Mouse (Mus musculus): ENCODE measurements around the gene Coq2. TPM values are rescaled to one million over a fixed set of nuclear protein-coding genes. Genes with fewer than 3 reads are reported as not detected.

The Coq2 gene
- polyA plus RNA-seq, 1 experiment from 2014 or later = 62.2 TPM

DNA sequence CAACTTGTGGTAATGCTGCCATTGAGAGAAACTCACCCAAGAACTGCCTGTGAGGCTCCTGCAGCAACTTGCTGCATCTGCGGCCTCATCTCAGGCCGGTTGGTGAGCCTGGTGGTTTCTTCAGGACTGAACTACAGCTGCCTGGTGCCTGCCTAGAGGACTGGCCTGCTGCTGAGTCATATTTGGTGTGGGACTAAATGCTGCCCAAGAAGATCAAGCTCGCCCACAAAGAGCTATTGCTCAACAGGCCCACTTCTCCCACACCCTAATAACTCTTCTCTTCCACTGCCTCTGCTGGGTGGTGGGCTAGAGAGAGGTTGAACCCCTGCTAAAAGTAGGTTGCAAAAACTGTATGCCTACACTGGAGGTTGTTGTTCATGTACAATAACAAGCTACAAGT lies 27.4 kb upstream of the Coq2 start:
- no peak for DNase-seq (ENCODE audit: low spot score)
- Histone ChIP-seq H3K4me3 (ENCODE audit: low read depth, low read length) (no peak overlapping the region), H3K36me3 (replicated peaks; ENCODE audit: control insufficient read depth, insufficient read depth, low read depth, low read length) (no peaks in the 10 kb centered on the region), H3K4me1 (ENCODE audit: control insufficient read depth, insufficient read depth, low read length) (no peaks in the 10 kb centered on the region), H3K27me3 (ENCODE audit: control insufficient read depth, insufficient read depth, low read length) (no peaks in the 10 kb centered on the region), H3K9ac (replicated peaks; ENCODE audit: low read length) (no peak overlapping the region), H3K27ac (replicated peaks; ENCODE audit: low read depth, low read length) (no peak overlapping the region), H3K9me3 (replicated peaks; ENCODE audit: control insufficient read depth, low read length) (no peaks in the 10 kb centered on the region), H3K4me2 (ENCODE audit: low read depth, low read length) (no peak overlapping the region)
- no peak for ATAC-seq (replicated peaks; ENCODE audit: insufficient number of reproducible peaks, low FRiP score, low TSS enrichment, low read depth)
- WGBS = 88% methylated on average over 3 of the region's 3 CpGs

DNA sequence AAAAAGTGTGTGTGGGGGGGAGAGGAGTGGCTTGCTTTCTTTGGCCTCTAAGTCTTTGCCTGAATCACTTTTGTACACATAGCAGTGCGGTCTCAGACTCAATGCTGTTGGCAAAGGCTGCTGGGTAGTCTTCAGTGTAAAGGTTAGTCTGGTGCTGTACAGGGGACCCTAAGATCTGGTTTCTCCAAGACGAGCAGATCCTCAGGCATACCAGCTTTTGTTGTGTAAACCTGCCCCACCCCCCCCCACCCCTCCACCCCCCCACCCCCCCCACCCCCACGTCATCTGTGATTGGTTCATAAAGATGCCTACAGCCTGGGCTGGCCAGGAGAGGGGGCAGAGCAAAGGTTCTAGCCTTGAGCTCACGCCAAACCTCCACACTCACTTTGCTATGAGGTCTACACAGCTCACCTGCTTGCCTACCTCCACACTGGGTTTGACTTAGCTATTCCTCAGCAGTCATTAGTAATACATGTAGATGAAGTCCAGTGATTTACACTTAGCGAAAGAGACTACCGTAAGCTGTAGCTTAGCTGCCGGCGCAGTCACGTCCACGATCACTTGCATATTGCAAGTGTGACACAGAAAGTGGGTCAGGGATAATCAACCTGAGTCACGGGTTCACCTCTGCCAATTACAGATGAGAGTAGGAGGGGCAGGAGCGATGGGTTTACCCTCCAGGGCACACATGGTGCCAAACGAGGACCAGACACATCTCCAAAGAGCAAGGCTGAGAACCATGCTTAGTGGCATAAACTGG lies 26.1 kb upstream of the Coq2 start:
- no peaks in the 10 kb centered on the region for H3K36me3 ChIP-seq (replicated peaks; ENCODE audit: control insufficient read depth, insufficient read depth, low read depth, low read length)
- no peaks in the 10 kb centered on the region for H3K4me1 ChIP-seq (ENCODE audit: control insufficient read depth, insufficient read depth, low read length)
- no peak overlapping the region for H3K9ac ChIP-seq (replicated peaks; ENCODE audit: low read length)
- DNase-seq (ENCODE audit: low spot score) (no peak), ATAC-seq (replicated peaks; ENCODE audit: insufficient number of reproducible peaks, low FRiP score, low TSS enrichment, low read depth) (no peak)
- no peaks in the 10 kb centered on the region for H3K9me3 ChIP-seq (replicated peaks; ENCODE audit: control insufficient read depth, low read length)
- H3K4me2 ChIP-seq (ENCODE audit: low read depth, low read length) = no peak overlapping the region
- no peak overlapping the region for H3K27ac ChIP-seq (replicated peaks; ENCODE audit: low read depth, low read length)
- no peaks in the 10 kb centered on the region for H3K27me3 ChIP-seq (ENCODE audit: control insufficient read depth, insufficient read depth, low read length)
- no peak overlapping the region for H3K4me3 ChIP-seq (ENCODE audit: low read depth, low read length)
- 81% methylated on average over 13 of the region's 13 CpGs for WGBS

DNA sequence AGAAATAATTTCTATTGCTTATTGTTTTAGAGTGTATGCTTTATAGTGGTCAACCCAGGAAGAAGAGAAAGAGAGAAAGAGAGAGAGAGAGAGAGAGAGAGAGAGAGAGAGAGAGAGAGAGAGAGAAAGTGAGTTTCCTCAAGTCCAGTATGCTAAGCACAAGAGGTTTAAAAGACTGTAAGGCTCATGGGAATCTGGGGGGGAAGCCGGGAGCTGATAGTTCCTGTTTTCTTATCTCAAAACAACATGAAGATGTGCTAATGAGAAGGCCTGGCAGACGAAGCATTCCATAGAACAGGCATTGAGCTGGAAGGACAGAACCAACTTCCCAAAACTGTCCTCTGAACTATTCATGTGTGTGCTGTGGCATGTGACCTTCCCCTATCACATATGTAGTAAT lies 22.9 kb upstream of the Coq2 start:
- 85% methylated on average over 2 of the region's 2 CpGs for WGBS
- no peak overlapping the region for H3K27ac ChIP-seq (replicated peaks; ENCODE audit: low read depth, low read length)
- no peaks in the 10 kb centered on the region for H3K36me3 ChIP-seq (replicated peaks; ENCODE audit: control insufficient read depth, insufficient read depth, low read depth, low read length)
- DNase-seq (ENCODE audit: low spot score) (no peak), ATAC-seq (replicated peaks; ENCODE audit: insufficient number of reproducible peaks, low FRiP score, low TSS enrichment, low read depth) (no peak)
- H3K9me3 ChIP-seq (replicated peaks; ENCODE audit: control insufficient read depth, low read length) = no peaks in the 10 kb centered on the region
- no peak overlapping the region for H3K4me3 ChIP-seq (ENCODE audit: low read depth, low read length)
- H3K4me1 ChIP-seq (ENCODE audit: control insufficient read depth, insufficient read depth, low read length) = no peaks in the 10 kb centered on the region
- no peak overlapping the region for H3K4me2 ChIP-seq (ENCODE audit: low read depth, low read length)
- H3K27me3 ChIP-seq (ENCODE audit: control insufficient read depth, insufficient read depth, low read length) = no peaks in the 10 kb centered on the region
- no peak overlapping the region for H3K9ac ChIP-seq (replicated peaks; ENCODE audit: low read length)

DNA sequence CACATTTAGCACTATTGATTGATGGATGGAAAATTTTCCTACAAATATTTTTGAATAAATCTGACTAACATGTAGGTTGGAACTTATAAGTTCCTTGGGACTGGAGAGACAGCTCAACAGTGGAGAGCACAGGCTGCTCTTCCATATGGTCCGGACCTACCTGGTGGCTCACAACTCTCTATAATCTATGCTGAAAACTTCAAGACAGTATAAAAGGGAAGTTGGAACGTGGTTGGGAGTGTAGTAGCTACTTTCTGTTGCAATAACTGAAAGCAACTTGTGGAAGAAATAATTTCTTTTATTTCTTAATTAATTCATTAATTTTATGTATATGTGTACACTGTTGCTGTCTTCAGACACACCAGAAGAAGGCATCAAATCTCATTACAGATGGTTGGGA lies 22.5 kb upstream of the Coq2 start:
- 75% methylated on average over 2 of the region's 2 CpGs for WGBS
- Histone ChIP-seq H3K9ac (replicated peaks; ENCODE audit: low read length) (no peak overlapping the region), H3K4me2 (ENCODE audit: low read depth, low read length) (no peak overlapping the region), H3K4me1 (ENCODE audit: control insufficient read depth, insufficient read depth, low read length) (no peaks in the 10 kb centered on the region), H3K36me3 (replicated peaks; ENCODE audit: control insufficient read depth, insufficient read depth, low read depth, low read length) (no peaks in the 10 kb centered on the region), H3K9me3 (replicated peaks; ENCODE audit: control insufficient read depth, low read length) (no peaks in the 10 kb centered on the region), H3K27ac (replicated peaks; ENCODE audit: low read depth, low read length) (no peak overlapping the region), H3K4me3 (ENCODE audit: low read depth, low read length) (no peak overlapping the region), H3K27me3 (ENCODE audit: control insufficient read depth, insufficient read depth, low read length) (no peaks in the 10 kb centered on the region)
- ATAC-seq (replicated peaks; ENCODE audit: insufficient number of reproducible peaks, low FRiP score, low TSS enrichment, low read depth) (no peak), DNase-seq (ENCODE audit: low spot score) (no peak)

DNA sequence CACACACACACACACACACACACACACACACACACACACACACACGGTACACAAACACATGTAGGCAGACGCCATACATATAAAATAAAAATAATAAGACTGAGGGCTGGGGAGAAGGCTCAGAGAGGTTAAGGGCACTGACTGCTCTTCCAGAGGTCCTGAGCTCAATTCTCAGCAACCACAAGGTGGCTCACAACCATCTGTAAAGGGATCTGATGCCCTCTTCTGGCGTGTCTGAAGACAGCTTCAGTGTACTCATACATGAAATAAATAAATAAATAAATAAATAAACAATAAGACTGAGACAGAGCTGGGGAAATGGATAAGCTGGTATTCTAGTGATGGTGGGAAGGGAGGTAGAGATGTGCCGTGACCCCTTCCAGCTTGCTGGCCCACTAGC lies 10.7 kb upstream of the Coq2 start:
- Histone ChIP-seq H3K36me3 (replicated peaks; ENCODE audit: control insufficient read depth, insufficient read depth, low read depth, low read length) (no peaks in the 10 kb centered on the region), H3K9me3 (replicated peaks; ENCODE audit: control insufficient read depth, low read length) (no peaks in the 10 kb centered on the region), H3K27me3 (ENCODE audit: control insufficient read depth, insufficient read depth, low read length) (no peaks in the 10 kb centered on the region), H3K9ac (replicated peaks; ENCODE audit: low read length) (no peak overlapping the region), H3K4me3 (ENCODE audit: low read depth, low read length) (no peak overlapping the region), H3K4me2 (ENCODE audit: low read depth, low read length) (no peak overlapping the region), H3K4me1 (ENCODE audit: control insufficient read depth, insufficient read depth, low read length) (no peaks in the 10 kb centered on the region), H3K27ac (replicated peaks; ENCODE audit: low read depth, low read length) (no peak overlapping the region)
- WGBS = 66% methylated on average over 4 of the region's 4 CpGs
- no peak for DNase-seq (ENCODE audit: low spot score)
- no peak for ATAC-seq (replicated peaks; ENCODE audit: insufficient number of reproducible peaks, low FRiP score, low TSS enrichment, low read depth)

DNA sequence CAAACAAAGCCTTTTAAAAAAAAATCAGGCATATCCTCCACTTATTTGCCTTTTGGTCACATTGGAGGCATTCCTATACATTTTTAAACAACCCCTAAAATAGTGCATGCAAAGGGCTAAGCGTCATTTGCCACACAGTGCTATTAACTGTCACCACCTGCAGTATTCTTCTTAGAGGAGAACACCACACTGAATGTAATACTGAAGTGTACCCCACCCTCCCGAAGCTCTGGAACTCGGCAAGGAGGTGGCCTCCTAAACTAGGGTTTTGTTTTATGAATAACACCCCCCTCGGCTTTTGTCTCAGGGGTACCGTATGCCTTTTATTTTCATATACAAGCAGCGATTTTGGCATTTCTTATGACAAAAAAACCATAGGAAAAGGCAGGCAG lies 5.6 kb upstream of the Coq2 start:
- Histone ChIP-seq H3K9me3 (replicated peaks; ENCODE audit: control insufficient read depth, low read length) (no peaks in the 10 kb centered on the region), H3K4me2 (ENCODE audit: low read depth, low read length) (no peak overlapping the region), H3K27me3 (ENCODE audit: control insufficient read depth, insufficient read depth, low read length) (no peaks in the 10 kb centered on the region), H3K9ac (replicated peaks; ENCODE audit: low read length) (no peak overlapping the region), H3K4me3 (ENCODE audit: low read depth, low read length) (no peak overlapping the region), H3K4me1 (ENCODE audit: control insufficient read depth, insufficient read depth, low read length) (no peaks in the 10 kb centered on the region), H3K27ac (replicated peaks; ENCODE audit: low read depth, low read length) (no peak overlapping the region), H3K36me3 (replicated peaks; ENCODE audit: control insufficient read depth, insufficient read depth, low read depth, low read length) (no peaks in the 10 kb centered on the region)
- 82% methylated on average over 6 of the region's 6 CpGs for WGBS
- DNase-seq (ENCODE audit: low spot score) = no peak
- no peak for ATAC-seq (replicated peaks; ENCODE audit: insufficient number of reproducible peaks, low FRiP score, low TSS enrichment, low read depth)

DNA sequence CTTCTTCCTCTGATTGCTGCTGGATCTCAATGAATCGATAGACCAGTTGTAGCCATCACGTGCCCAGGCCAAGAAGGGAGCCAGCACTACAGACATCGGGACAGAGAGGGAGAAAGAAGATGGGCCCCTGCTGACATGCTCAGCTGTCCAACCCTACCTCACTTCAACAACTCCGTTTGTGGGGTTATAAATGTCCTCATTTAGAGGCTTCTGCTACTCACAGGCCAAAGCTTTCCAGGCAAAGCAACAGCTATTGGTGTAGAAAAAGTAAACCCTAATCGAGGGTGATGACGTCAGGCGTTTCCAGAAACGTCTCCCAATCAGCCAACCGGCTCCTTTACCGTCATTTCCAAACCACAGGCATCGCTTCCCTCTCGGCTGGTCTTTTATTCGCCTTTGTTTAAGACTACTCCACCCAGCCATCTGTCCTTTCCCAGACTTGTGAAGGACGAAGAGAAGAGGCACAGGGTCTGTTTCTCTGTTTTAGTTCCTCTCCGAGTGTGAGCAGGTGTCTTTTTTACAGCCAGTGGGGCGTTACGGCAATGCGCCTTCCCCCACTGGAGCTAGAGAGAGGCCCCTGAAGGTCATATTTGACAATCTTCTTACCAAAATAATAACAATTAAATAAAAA lies 5.1 kb upstream of the Coq2 start:
- ATAC-seq (replicated peaks; ENCODE audit: insufficient number of reproducible peaks, low FRiP score, low TSS enrichment, low read depth) = no peak
- H3K4me3 ChIP-seq (ENCODE audit: low read depth, low read length) = no peak overlapping the region
- 75% methylated on average over 18 of the region's 18 CpGs for WGBS
- no peak overlapping the region for H3K27ac ChIP-seq (replicated peaks; ENCODE audit: low read depth, low read length)
- no peaks in the 10 kb centered on the region for H3K4me1 ChIP-seq (ENCODE audit: control insufficient read depth, insufficient read depth, low read length)
- H3K4me2 ChIP-seq (ENCODE audit: low read depth, low read length) = no peak overlapping the region
- H3K9ac ChIP-seq (replicated peaks; ENCODE audit: low read length) = no peak overlapping the region
- H3K36me3 ChIP-seq (replicated peaks; ENCODE audit: control insufficient read depth, insufficient read depth, low read depth, low read length) = no peaks in the 10 kb centered on the region
- DNase-seq (ENCODE audit: low spot score) = no peak
- no peaks in the 10 kb centered on the region for H3K9me3 ChIP-seq (replicated peaks; ENCODE audit: control insufficient read depth, low read length)
- no peaks in the 10 kb centered on the region for H3K27me3 ChIP-seq (ENCODE audit: control insufficient read depth, insufficient read depth, low read length)

DNA sequence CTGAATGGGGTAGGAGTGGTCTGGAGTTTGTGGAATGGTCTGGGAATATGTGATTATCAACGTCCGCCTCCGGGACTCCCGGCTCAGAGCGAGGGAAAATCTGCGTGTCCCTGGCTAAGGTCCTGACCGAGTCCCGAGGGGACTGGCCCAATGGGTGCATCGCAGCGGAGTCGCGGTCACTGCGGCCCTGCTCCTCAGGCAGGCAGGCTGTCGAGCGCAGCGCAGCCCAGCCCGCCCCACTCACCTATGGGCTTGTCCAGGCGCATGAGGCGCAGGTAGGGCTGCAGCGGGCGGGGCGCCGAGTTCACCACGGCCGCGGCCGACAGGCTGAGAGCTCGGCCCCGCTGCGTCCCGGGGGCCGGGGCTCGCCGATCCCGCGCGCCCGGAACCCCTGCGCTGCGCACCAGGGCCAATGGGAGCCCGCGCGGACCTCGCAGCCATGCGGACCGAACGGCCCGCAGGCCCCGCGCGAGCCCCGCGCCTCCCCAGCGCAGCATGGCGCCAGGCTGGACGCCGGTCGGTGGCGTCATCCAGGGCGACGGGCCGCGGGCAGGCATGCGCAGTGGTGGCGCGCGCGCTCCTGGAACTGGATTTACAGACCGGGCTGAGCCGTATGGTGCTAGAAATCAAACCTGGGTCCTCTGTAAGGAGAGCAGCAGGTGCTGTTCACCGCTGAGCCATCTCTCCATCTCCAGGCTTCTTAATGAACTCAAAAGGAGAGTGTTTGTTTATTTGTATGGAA lies 1.0 kb downstream of the Coq2 start:
- Histone ChIP-seq H3K9me3 (replicated peaks; ENCODE audit: control insufficient read depth, low read length) (no peaks in the 10 kb centered on the region), H3K27ac (replicated peaks; ENCODE audit: low read depth, low read length) (no peak overlapping the region)

More for the DNA sequence above, 1.0 kb downstream of the Coq2 start:
- peak; percentile 91 for DNase-seq (ENCODE audit: low spot score)
- peak; percentile 97 for ATAC-seq (replicated peaks; ENCODE audit: insufficient number of reproducible peaks, low FRiP score, low TSS enrichment, low read depth)
- Histone ChIP-seq H3K27me3 (ENCODE audit: control insufficient read depth, insufficient read depth, low read length) (no peaks in the 10 kb centered on the region), H3K4me3 (ENCODE audit: low read depth, low read length) (peak overlapping the region; percentile 81), H3K9ac (replicated peaks; ENCODE audit: low read length) (peak overlapping the region; percentile 88), H3K4me1 (ENCODE audit: control insufficient read depth, insufficient read depth, low read length) (no peaks in the 10 kb centered on the region), H3K36me3 (replicated peaks; ENCODE audit: control insufficient read depth, insufficient read depth, low read depth, low read length) (no peaks in the 10 kb centered on the region), H3K4me2 (ENCODE audit: low read depth, low read length) (peak overlapping the region; percentile 71)
- under 1% methylated on average over 70 of the region's 71 CpGs for WGBS

Data from embryonic facial prominence, embryonic 11.5 days (tissue).